Mouse (Mus musculus) skeletal muscle tissue, adult 2 months (tissue): ENCODE measurements around the gene Slc4a8.

ENCODE experiments used
- DNase-seq: peaks from one replicate; pipeline ENCODE4 v3.0.0-alpha.2; 2012; ENCODE audit warnings: low read depth, low spot score

Gene Slc4a8

GRCm38 (mm10) chr15:100761419-100762185, at the start of gene Slc4a8:
Gene Slc4a8 (plus strand): TSS chr15:100761747.
- peak; percentile 51 for DNase-seq

GRCm38 (mm10) chr15:100714470-100714869, 47.1 kb upstream of the Slc4a8 start:
- DNase-seq: no peak

- DNase-seq: no peak
Observed at GRCm38 (mm10) chr15:100715399-100715993, 46.1 kb upstream of the Slc4a8 start.

DNA sequence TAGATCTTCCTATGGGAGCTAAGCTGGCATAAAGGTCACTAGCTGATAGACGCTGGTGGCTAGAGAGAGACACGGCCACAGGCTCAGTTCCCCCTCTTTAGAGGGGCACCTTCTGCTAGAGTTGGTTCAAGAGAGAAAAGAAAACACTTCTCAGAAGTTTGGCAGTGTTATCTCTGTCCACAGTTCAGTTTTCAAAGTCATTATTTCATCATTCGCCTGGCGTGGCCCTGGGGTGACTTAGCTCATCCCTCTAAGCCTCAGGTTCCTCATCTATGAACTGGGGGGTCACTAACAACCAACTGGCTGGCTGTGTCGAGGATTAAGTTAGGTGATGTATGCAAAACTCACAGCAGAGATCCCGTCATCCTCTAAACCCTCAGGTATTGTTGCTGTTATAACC, 43.6 kb upstream of the Slc4a8 start:
- DNase-seq: no peak

DNA sequence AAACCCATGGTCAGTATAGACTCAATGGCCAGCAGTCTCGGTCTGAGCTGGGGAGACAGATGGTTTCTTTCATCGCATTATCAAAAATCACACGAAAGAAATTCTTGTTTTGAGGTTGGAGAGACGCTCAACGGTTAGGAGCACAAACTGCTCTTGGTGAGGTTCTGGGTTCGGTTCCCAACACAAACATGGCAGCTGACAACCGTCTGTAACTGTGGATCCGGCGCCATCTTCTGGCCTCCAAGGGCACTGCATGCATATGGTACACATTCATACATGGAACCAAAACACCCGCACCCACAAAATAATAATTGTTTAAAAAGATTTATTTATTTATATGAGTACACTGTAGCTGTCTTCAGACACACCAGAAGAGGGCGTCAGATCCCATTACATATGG, 43.0 kb upstream of the Slc4a8 start:
- no peak for DNase-seq

DNA sequence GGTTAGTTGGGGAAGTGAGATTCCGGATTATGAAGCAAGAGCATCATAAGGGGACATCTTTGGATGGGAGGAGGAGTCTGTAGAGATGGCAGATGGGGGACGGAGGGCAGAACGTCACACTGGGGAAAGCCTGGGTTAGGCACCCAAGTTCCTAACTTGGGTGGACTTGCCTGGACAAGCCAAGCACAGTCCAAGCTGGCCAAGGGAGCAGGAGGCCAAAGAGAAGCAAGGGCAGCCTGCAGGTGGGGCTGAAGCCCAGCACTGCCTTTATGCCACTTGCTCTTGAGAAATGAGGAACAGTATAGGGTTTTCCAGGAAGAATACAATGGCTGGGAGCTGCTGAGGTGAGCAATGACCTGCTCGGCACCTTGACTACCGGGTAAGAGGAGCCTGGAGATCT, 42.3 kb upstream of the Slc4a8 start:
- DNase-seq: no peak

- no peak for DNase-seq
Observed at GRCm38 (mm10) chr15:100720066-100720465, 41.5 kb upstream of the Slc4a8 start.

GRCm38 (mm10) chr15:100721445-100721844, 40.1 kb upstream of the Slc4a8 start:
- DNase-seq: no peak

DNA sequence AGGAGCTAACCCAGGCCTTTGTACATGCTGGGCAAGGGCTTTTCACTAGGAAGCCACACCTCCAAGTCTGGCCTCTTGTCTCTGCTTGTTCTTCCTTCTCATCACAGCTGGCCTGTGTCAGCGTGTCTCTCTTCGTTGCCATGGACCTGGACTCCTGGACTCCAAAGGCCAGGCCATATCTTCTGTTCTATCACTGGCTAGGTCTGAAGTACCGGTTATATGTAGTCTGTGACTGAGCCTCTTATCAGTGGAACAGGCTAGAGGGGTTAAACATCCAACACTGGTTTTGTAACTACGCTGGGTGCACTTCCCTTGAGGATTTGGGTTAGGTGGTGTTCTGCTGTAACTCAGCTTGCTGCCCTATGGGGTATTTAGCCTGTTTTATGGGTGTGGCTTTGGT, 39.5 kb upstream of the Slc4a8 start:
- DNase-seq: no peak

DNA sequence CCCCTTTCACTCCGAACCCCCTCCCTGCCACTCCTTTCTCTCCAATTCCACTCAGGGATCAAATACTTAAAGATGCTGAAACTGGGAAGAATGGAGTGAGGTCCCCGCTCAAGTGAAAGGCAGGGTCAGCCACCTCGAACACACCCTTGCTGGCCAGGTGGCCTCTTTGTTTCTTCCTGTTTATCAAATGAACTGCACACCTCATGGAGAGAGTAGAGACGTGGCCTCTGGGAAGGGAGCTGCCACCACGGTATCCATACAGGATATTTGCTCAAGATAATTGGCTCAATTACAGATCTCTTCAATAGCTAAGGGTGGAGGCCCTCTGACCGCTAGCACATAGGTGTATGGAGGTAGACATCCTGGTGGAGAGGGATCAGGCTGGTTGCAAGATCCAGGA, 39.0 kb upstream of the Slc4a8 start:
- DNase-seq: no peak

GRCm38 (mm10) chr15:100723505-100723904, 38.0 kb upstream of the Slc4a8 start:
- no peak for DNase-seq

DNA sequence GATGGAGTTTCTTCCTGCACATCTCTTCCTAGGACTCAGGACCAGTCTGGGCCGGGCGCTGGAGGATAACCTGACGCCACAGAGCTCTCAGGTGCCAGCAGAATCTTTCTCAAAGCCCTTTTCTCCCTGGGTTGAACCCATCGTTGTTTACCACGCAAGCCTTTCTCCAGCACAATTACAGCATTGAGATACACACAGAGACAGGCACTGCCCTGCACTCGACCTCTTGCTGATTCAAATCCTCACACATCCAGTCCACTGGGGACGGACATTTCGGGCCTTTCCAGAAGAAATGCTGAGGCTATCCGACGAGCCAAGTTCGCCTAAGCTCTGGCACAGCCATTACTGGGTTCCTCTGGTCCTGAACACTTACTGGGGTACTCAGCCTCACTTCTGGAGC, 34.8 kb upstream of the Slc4a8 start:
- DNase-seq: no peak

DNA sequence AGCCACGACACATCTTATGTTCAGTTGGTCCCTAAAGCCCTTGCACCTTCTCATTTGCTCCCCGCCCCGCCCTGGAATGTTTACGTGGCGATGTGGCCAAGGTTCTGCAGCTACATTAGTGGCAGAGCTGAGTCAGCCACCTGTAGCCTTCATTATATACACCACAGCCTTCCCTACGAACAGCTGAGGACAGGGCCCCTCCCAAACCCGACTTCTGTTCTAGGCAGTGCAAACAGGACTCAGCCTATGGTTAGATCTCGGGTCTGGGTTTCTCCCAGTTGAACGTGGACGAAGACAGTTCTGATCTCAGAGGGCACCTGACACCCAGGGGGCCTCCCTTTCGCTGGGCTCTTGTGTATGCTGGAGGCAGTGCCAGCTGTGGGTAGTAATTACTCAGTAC, 33.7 kb upstream of the Slc4a8 start:
- DNase-seq: no peak

DNA sequence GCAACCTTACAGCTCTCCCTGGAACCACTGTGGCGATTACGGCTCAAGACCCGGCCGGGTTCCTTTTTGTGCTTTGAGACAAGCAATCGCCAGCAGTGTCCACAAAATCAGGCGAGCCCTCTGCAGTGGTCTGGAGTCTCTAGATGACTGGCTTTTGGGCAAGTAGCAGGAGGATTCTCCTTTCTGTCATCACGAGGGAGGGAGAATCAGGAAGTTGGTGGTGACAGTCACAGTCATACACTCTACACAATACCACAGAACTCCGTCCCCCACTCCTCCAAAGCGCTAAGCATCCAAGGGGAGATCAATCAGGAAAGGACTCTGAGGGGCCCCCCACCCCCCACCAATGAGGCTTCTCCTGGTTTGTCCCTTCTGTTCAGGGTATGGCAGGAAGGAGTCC, 33.0 kb upstream of the Slc4a8 start:
- DNase-seq: no peak

- DNase-seq: no peak
Observed at GRCm38 (mm10) chr15:100729281-100729985, 32.1 kb upstream of the Slc4a8 start, which contains the start of gene Galnt6. Gene Galnt6 (minus strand): TSS chr15:100729376.

- DNase-seq: no peak
Observed at GRCm38 (mm10) chr15:100731081-100731480, 30.5 kb upstream of the Slc4a8 start.

- no peak for DNase-seq
Observed at GRCm38 (mm10) chr15:100732580-100732979, 29.0 kb upstream of the Slc4a8 start.

DNA sequence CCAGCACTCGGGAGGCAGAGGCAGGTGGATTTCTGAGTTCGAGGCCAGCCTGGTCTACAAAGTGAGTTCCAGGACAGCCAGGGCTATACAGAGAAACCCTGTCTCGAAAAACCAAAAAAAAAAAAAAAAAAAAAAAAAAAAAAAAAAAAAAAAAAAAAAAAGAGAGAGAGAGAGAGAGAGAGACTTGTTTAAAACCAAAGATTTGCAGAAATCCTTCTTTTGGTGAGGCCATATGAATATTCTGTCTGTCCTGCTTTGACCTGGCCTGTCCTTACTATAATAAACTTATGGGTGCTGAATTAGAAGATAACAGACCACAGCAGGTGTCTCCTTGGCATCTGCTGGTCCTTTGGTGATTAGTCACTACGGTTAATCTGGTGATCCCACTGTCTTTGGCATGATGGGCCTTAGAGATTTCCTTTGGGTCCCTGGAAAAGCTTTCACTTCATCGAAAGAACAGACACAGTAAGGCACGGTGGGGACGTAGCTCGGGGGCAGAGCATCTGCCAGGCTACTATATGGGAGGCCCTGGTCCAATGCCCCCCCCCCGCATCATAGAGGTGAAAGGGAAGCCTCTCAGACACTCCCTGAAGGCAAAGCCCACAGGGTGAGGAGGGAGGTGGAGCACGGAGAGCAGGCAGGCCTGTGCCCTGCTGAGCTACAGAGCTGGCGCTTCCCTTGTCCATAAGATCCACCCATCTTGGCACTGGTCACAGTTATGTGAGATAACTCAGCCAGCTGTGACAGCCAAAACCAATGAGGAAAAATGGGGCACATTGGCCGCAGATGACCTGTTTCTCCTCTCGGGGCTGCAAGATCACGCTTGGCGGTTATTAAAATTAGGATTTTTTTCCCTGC, 26.2 kb upstream of the Slc4a8 start:
- DNase-seq: no peak

- no peak for DNase-seq
Observed at GRCm38 (mm10) chr15:100735953-100736300, 25.6 kb upstream of the Slc4a8 start.

DNA sequence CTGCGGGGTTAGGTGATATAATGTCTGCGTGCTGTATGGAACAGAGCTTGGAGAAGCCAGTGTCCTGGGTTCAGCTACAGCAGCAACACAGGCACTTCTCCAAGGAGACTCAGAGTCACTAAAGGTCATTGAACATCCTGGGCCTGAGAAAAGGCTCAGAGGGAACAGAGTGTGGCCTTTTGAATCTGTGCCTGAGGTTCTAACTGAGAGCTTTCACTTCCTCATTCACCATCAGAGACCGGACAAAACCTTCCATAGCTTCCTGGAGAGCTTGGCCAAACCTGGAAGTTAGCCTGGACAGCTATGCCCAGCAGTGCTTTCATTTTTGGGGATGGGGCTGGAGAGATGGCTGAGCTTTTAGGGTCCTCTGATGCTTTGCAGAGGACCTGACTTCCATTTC, 23.9 kb upstream of the Slc4a8 start:
- no peak for DNase-seq

GRCm38 (mm10) chr15:100738351-100738781, 23.2 kb upstream of the Slc4a8 start:
- no peak for DNase-seq

GRCm38 (mm10) chr15:100739442-100739841, 22.1 kb upstream of the Slc4a8 start:
- no peak for DNase-seq
